Mouse (Mus musculus) CH12.LX (cell line): ENCODE measurements at regions not wholly inside any gene's neighbourhood (a gene's known extent, or its start where the extent isn't known, plus 50 kb on each side); places are given as distances from the start of the nearest gene placed in this dataset.

Experiments
- DNase-seq: peaks from one replicate; pipeline ENCODE4 v3.0.0-alpha.2; 2013; ENCODE audit errors: extremely low read depth
- H3K27ac ChIP-seq: 2 replicates; pipeline ENCODE4 v1.5.1; 2012; ENCODE audit warnings: low read depth, mild to moderate bottlenecking, control low read depth, moderate library complexity; ENCODE audit not compliant: insufficient read depth
- H3K27me3 ChIP-seq: replicated peaks from 2 replicates; pipeline ENCODE3; 2012; ENCODE audit warnings: inconsistent platforms
- H3K36me3 ChIP-seq, 2 experiments: replicated peaks in 1 of 2; 2 replicates each; pipeline versions ENCODE3 to v1.6.1; 2012; ENCODE audit warnings: inconsistent platforms in 1 of 2, low read length in 1 of 2, mild to moderate bottlenecking in 1 of 2, mixed read lengths in 1 of 2, moderate library complexity in 1 of 2; ENCODE audit not compliant: control insufficient read depth in 1 of 2, insufficient read depth in 1 of 2
- H3K4me1 ChIP-seq, 2 experiments: 2 replicates each; pipeline ENCODE4 v1.6.1; 2012; ENCODE audit warnings: inconsistent platforms in 1 of 2, moderate library complexity in 1 of 2; ENCODE audit not compliant: insufficient read depth in 2 of 2, control insufficient read depth in 1 of 2
- H3K4me2 ChIP-seq: 2 replicates; pipeline ENCODE4 v1.6.1; 2012; ENCODE audit warnings: low read depth, mild to moderate bottlenecking, control low read depth; ENCODE audit not compliant: poor library complexity, insufficient read depth, severe bottlenecking
- H3K4me3 ChIP-seq, 3 experiments: fragments of 150-350 bp in 1 of 3; sonication (generic) in 1 of 3; replicated peaks in 1 of 3; 2 replicates each; pipeline versions ENCODE3 to v1.5.1; 2011 to 2012; ENCODE audit warnings: low read depth in 2 of 3, low read length in 2 of 3, mild to moderate bottlenecking in 2 of 3, moderate library complexity in 2 of 3, control low read depth in 1 of 3, improper control_type of control experiment in 1 of 3, inconsistent platforms in 1 of 3, mixed read lengths in 1 of 3; ENCODE audit not compliant: poor library complexity in 1 of 3
- H3K79me2 ChIP-seq: replicated peaks from 2 replicates; pipeline ENCODE4 v1.6.1; 2012; ENCODE audit warnings: mild to moderate bottlenecking, moderate library complexity; ENCODE audit not compliant: control insufficient read depth, poor library complexity, insufficient read depth, severe bottlenecking; ENCODE audit errors: extremely low read depth
- H3K9ac ChIP-seq: 2 replicates; pipeline ENCODE4 v1.6.1; 2012; ENCODE audit warnings: low read depth, mild to moderate bottlenecking, control low read depth, moderate library complexity; ENCODE audit not compliant: insufficient read depth
- H3K9me3 ChIP-seq: replicated peaks from 2 replicates; pipeline ENCODE3; 2012; ENCODE audit warnings: low read length, inconsistent platforms, mixed read lengths
- BHLHE40 ChIP-seq: IDR thresholded peaks from 2 replicates; pipeline ENCODE4 v1.6.1; 2011; ENCODE audit warnings: mild to moderate bottlenecking, low read depth, low read length, improper control_type of control experiment
- CHD2 ChIP-seq: IDR thresholded peaks from 2 replicates; pipeline ENCODE4 v1.6.1; 2011; ENCODE audit warnings: low read length, improper control_type of control experiment
- ELF1 ChIP-seq: IDR thresholded peaks from 2 replicates; pipeline ENCODE4 v1.6.1; 2014; ENCODE audit warnings: low read depth, mild to moderate bottlenecking, inconsistent platforms, low read length, improper control_type of control experiment
- GABPA ChIP-seq: IDR thresholded peaks from 2 replicates; pipeline ENCODE4 v1.6.1; 2012; ENCODE audit warnings: low read depth, low read length, improper control_type of control experiment, inconsistent platforms; ENCODE audit not compliant: insufficient replicate concordance
- HCFC1 ChIP-seq: IDR thresholded peaks from 2 replicates; pipeline ENCODE4 v1.6.1; 2012; ENCODE audit warnings: low read depth, mild to moderate bottlenecking, inconsistent platforms, low read length, improper control_type of control experiment
- IRF4 ChIP-seq: IDR thresholded peaks from 2 replicates; pipeline ENCODE4 v1.6.1; 2014; ENCODE audit warnings: low read depth, mild to moderate bottlenecking, inconsistent platforms, low read length, improper control_type of control experiment
- JUND ChIP-seq: conservative IDR thresholded peaks from 2 replicates; pipeline ENCODE4 v1.6.1; 2011; ENCODE audit warnings: low read depth, low read length, improper control_type of control experiment
- MAX ChIP-seq: IDR thresholded peaks from 2 replicates; pipeline ENCODE4 v1.6.1; 2011; ENCODE audit warnings: low read length, improper control_type of control experiment
- MEF2A ChIP-seq: IDR thresholded peaks from 2 replicates; pipeline ENCODE4 v1.6.1; 2014; ENCODE audit warnings: low read depth, mild to moderate bottlenecking, inconsistent platforms, low read length, improper control_type of control experiment, borderline replicate concordance
- MXI1 ChIP-seq: IDR thresholded peaks from 2 replicates; pipeline ENCODE4 v1.6.1; 2011; ENCODE audit warnings: mild to moderate bottlenecking, low read depth, low read length, improper control_type of control experiment
- MYC ChIP-seq: IDR thresholded peaks from 2 replicates; pipeline ENCODE4 v1.6.1; 2011; ENCODE audit warnings: low read depth, mild to moderate bottlenecking, improper control_type of control experiment, low read length
- NELFE ChIP-seq: IDR thresholded peaks from 2 replicates; pipeline ENCODE4 v1.6.1; 2011; ENCODE audit warnings: low read depth, low read length, improper control_type of control experiment
- NRF1 ChIP-seq: IDR thresholded peaks from 2 replicates; pipeline ENCODE4 v1.6.1; 2014; ENCODE audit warnings: low read depth, mild to moderate bottlenecking, inconsistent platforms, low read length, improper control_type of control experiment, moderate library complexity
- POLR2A ChIP-seq: IDR thresholded peaks from 2 replicates; pipeline ENCODE4 v1.6.1; 2011; ENCODE audit warnings: low read depth, mild to moderate bottlenecking, improper control_type of control experiment, low read length
- POLR2AphosphoS2 ChIP-seq: IDR thresholded peaks from 2 replicates; pipeline ENCODE4 v1.6.1; 2011; ENCODE audit warnings: low read depth, low read length, improper control_type of control experiment
- RCOR1 ChIP-seq: conservative IDR thresholded peaks from 2 replicates; pipeline ENCODE4 v1.6.1; 2012; ENCODE audit warnings: low read depth, mild to moderate bottlenecking, inconsistent platforms, low read length, improper control_type of control experiment
- TBP ChIP-seq: conservative IDR thresholded peaks from 2 replicates; pipeline ENCODE4 v1.6.1; 2011; ENCODE audit warnings: low read depth, low read length, improper control_type of control experiment
- UBTF ChIP-seq: IDR thresholded peaks from 2 replicates; pipeline ENCODE4 v1.6.1; 2012; ENCODE audit warnings: low read depth, mild to moderate bottlenecking, inconsistent platforms, low read length, improper control_type of control experiment, moderate library complexity
- USF1 ChIP-seq: IDR thresholded peaks from 2 replicates; pipeline ENCODE4 v1.6.1; 2014; ENCODE audit warnings: low read depth, mild to moderate bottlenecking, inconsistent platforms, low read length, improper control_type of control experiment
- USF2 ChIP-seq: conservative IDR thresholded peaks from 2 replicates; pipeline ENCODE4 v1.6.1; 2011; ENCODE audit warnings: low read depth, low read length, improper control_type of control experiment
- ZC3H11A ChIP-seq: IDR thresholded peaks from 2 replicates; pipeline ENCODE4 v1.6.1; 2012; ENCODE audit warnings: low read depth, mild to moderate bottlenecking, inconsistent platforms, low read length, improper control_type of control experiment
- dilution Hi-C: fragments of 300-500 bp; cut with MboI; formaldehyde crosslinking; loops from 2 replicates; pipeline ENCODE4 v1.14.3; 2020; ENCODE audit warnings: low sequenced_read_pairs; ENCODE audit not compliant: extremely low pct_unique_long_range_greater_than_20kb, extremely low pct_ligation_motif_present
- in situ Hi-C: fragments of 300-500 bp; cut with MboI; formaldehyde crosslinking; loops from 3 replicates; pipeline ENCODE4 v1.14.3; 2019; ENCODE audit warnings: low sequenced_read_pairs, low pct_ligation_motif_present, low pct_unique_long_range_greater_than_20kb, mixed read lengths

DNA sequence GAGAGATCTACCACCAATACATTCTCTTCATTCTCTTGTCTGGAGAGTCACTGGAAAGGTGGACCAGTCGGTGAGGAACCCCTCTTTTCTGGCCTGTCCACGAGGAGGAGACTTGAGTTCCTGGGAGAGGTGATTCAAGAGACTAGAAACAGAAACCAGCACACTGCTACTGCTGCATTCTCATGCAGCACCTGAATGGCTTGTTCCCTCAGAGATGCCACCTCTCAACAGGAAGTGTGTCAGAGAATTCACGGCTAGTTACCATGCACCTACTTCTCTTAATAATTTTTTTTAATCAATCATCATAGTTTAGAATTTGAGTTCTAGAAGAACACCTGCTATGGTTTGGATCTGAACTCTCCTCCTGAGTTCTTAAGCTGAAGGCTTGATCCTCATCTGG, 52.0 kb upstream of the Dynlrb2 start:
- no peaks in the 10 kb centered on the region for H3K79me2 ChIP-seq
- H3K27me3 ChIP-seq: peaks cover 4% of the 10 kb centered on the region
- TF ChIP-seq NRF1 (no peak), BHLHE40 (no peak), ELF1 (no peak), HCFC1 (no peak), TBP (no peak), GABPA (no peak), IRF4 (no peak), MXI1 (no peak), MYC (no peak), USF2 (no peak), CHD2 (no peak), USF1 (no peak), JUND (no peak), RCOR1 (no peak), MEF2A (no peak), POLR2A (no peak), NELFE (no peak), UBTF (no peak), ZC3H11A (no peak), POLR2AphosphoS2 (no peak)
- no peak for DNase-seq
- no peak overlapping the region for H3K27ac ChIP-seq
- dilution Hi-C loops (no loop called here), in situ Hi-C loops (no loop called here)
- no peak overlapping the region for H3K4me2 ChIP-seq
- no peaks in the 10 kb centered on the region for H3K36me3 ChIP-seq
- H3K9ac ChIP-seq: no peak overlapping the region
- peaks cover 4 to 20% of the 10 kb centered on the region in 2 experiments; a peak in 3 of 4 replicates for H3K4me1 ChIP-seq
- H3K4me3 ChIP-seq: no peak overlapping the region
- H3K9me3 ChIP-seq: no peaks in the 10 kb centered on the region

DNA sequence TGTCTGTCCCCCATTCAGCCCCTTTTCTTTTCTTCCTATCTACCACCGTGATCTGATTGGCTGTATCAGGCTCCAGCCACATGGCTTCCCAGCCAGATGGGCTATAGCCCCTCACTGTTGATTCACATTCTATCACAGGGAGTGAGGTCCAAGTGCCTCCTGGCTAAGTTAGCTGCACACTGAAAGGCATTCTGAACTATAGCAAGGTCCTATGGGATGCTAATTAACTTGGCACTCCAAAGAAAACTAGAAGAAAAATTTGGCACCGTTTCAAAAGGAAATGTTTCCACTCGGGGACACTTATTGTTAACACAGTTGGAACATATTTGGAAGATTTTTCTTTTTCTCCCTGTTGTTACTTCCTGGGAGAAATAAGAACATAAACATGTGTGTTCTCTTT, 53.4 kb upstream of the Dynlrb2 start:
- H3K4me2 ChIP-seq: no peak overlapping the region
- no peak for DNase-seq
- no peak for TF ChIP-seq MAX
- no peak for TF ChIP-seq USF2
- no peak overlapping the region for H3K9ac ChIP-seq
- in situ Hi-C loops (no loop called here), dilution Hi-C loops (no loop called here)
- H3K36me3 ChIP-seq: no peaks in the 10 kb centered on the region
- no peaks in the 10 kb centered on the region for H3K9me3 ChIP-seq
- H3K4me1 ChIP-seq: peaks cover 4 to 20% of the 10 kb centered on the region in 2 experiments; a peak in 3 of 4 replicates
- H3K27ac ChIP-seq: no peak overlapping the region
- H3K4me3 ChIP-seq: no peak overlapping the region
- peaks cover 11% of the 10 kb centered on the region for H3K27me3 ChIP-seq
- no peaks in the 10 kb centered on the region for H3K79me2 ChIP-seq
